Mouse (Mus musculus) left cerebral cortex, adult 9 months (tissue): ENCODE data around the gene Glce.

ENCODE experiments used
- DNase-seq, 2 experiments: peaks; one replicate each; pipeline ENCODE4 v3.0.0; 2022; ENCODE audit warnings: low spot score in 2 of 2

Gene Glce

GRCm38 (mm10) chr9:62028072-62028471 is 94.4 kb downstream of the Glce start:
- no peak for DNase-seq

GRCm38 (mm10) chr9:62026600-62026999 is 95.9 kb downstream of the Glce start, which contains the start of gene Paqr5:
Gene Paqr5, minus strand, starts transcription at chr9:62026856.
- DNase-seq: no peak

- no peak for DNase-seq
Measured at GRCm38 (mm10) chr9:62025056-62025455, 97.4 kb downstream of the Glce start.

GRCm38 (mm10) chr9:62023879-62024278 is 98.6 kb downstream of the Glce start:
- DNase-seq: no peak

GRCm38 (mm10) chr9:62022961-62023680 is 99.3 kb downstream of the Glce start:
- DNase-seq: no peak

- DNase-seq: no peak
Measured at GRCm38 (mm10) chr9:62021583-62022120, 100.8 kb downstream of the Glce start.

- DNase-seq: no peak
Measured at GRCm38 (mm10) chr9:62020259-62020658, 102.2 kb downstream of the Glce start.

GRCm38 (mm10) chr9:62018229-62019093 is 104.0 kb downstream of the Glce start:
- DNase-seq: no peak

GRCm38 (mm10) chr9:62017329-62017728 is 105.1 kb downstream of the Glce start:
- DNase-seq: no peak

GRCm38 (mm10) chr9:62015504-62015903 is 107.0 kb downstream of the Glce start:
- DNase-seq: no peak

GRCm38 (mm10) chr9:62013316-62014097 is 108.9 kb downstream of the Glce start:
- no peak for DNase-seq

GRCm38 (mm10) chr9:62008360-62008759 is 114.1 kb downstream of the Glce start:
- DNase-seq: no peak
